Mouse (Mus musculus) olfactory bulb, adult 2 months (tissue): ENCODE data around the gene Patl1. TPM values are rescaled to one million over a fixed set of nuclear protein-coding genes. Genes with fewer than 3 reads are reported as not detected.
"Not testable (repeated sequence)": the region's sequence is repeated elsewhere in the genome, so short reads cannot be mapped to it uniquely, and the experiment has no call there.

Source experiments
- H3K27ac ChIP-seq: fragments of 200-500 bp; 2 replicates; pipeline ENCODE4 v1.5.1; 2012; ENCODE audit warnings: low read depth, low read length; ENCODE audit not compliant: insufficient read depth
- H3K4me1 ChIP-seq: fragments of 200-500 bp; 2 replicates; pipeline ENCODE4 v1.6.1; 2012; ENCODE audit warnings: low read length; ENCODE audit not compliant: control insufficient read depth, insufficient read depth
- H3K4me3 ChIP-seq: fragments of 200-500 bp; 2 replicates; pipeline ENCODE4 v1.5.1; 2012; ENCODE audit warnings: mild to moderate bottlenecking, low read depth, low read length, moderate library complexity; ENCODE audit not compliant: insufficient read depth
- CTCF ChIP-seq: fragments of 200-500 bp; IDR thresholded peaks from 2 replicates; pipeline ENCODE4 v1.5.1; 2012; ENCODE audit warnings: low read depth, mild to moderate bottlenecking, low read length, moderate library complexity; ENCODE audit not compliant: insufficient read depth
- POLR2A ChIP-seq: fragments of 200-500 bp; IDR thresholded peaks from 2 replicates; pipeline ENCODE4 v1.6.1; 2012; ENCODE audit warnings: mild to moderate bottlenecking, low read depth, low read length, moderate library complexity; ENCODE audit not compliant: insufficient read depth
- WGBS: fragments of 180-500 bp; shearing (Covaris S2); methylation state at CpG from one replicate; pipeline ENCODE4 v1.1.7; 2018; 5-methylcytosine and 5-hydroxymethylcytosine counted together
- polyA plus RNA-seq: library from polyadenylated mRNA; stranded (reverse); fragments of >200 nt; gene quantifications from 2 replicates; pipeline ENCODE4 v1.2.4, GENCODE M21; 2012; ENCODE audit warnings: low replicate concordance; ENCODE audit not compliant: missing spikeins, insufficient read depth, insufficient read length

Gene Patl1
- polyA plus RNA-seq: not detected in 2 replicates

- Histone ChIP-seq H3K4me3 (peak within 1 kb of the TSS; percentile 97), H3K4me1 (peaks cover 2% of the 10 kb centered on the region; the same call in 1 of the 2 replicates), H3K27ac (peak within 1 kb of the TSS; percentile 97)
- WGBS: under 1% methylated on average over 51 of the region's 53 CpGs
- TF ChIP-seq POLR2A (peak; percentile 82; the same call in 1 of the 2 replicates), CTCF (no peak)
Observed at GRCm38 (mm10) chr19:11912037-11912532, at the start of gene Patl1. Gene Patl1 (plus strand): TSS chr19:11912399.

DNA sequence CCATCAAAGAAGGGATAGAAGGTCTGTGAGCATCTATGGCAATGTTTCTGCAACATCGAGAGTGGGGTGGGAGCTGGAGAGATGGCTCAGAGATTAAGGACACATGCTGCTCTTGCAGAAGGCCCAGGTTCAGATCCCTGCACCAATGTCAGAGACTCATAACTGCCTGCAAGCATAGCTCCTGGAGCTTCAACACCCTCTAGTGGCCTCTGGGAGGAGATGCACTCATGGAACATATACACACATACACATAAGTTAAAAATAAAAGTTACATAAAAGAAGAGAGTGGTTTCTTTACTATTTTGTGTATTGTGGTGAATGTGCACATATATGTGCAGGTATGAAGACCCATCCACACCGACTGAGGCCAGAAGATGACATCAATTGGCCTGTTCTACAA lies 44.4 kb upstream of the Patl1 start:
- WGBS: 85% methylated on average over 2 of the region's 2 CpGs
- no peak overlapping the region for H3K4me3 ChIP-seq
- TF ChIP-seq CTCF (no peak), POLR2A (no peak)
- no peak overlapping the region for H3K27ac ChIP-seq
- H3K4me1 ChIP-seq: no peaks in the 10 kb centered on the region

GRCm38 (mm10) chr19:11875006-11875405 lies 37.2 kb upstream of the Patl1 start, which contains the start of gene Olfr1419:
Gene Olfr1419 (minus strand): TSS chr19:11875106.
- H3K4me1 ChIP-seq: no peaks in the 10 kb centered on the region
- H3K27ac ChIP-seq: no peak within 1 kb of the TSS
- TF ChIP-seq POLR2A (no peak), CTCF (no peak)
- no peak within 1 kb of the TSS for H3K4me3 ChIP-seq
- WGBS: 56% methylated on average over 1 of the region's 1 CpGs

GRCm38 (mm10) chr19:11878404-11878803 lies 33.8 kb upstream of the Patl1 start:
- H3K27ac ChIP-seq, H3K4me1 ChIP-seq, H3K4me3 ChIP-seq: not testable (repeated sequence)
- WGBS: 75% methylated on average over 22 of the region's 22 CpGs

- Histone ChIP-seq H3K27ac (no peak within 1 kb of the TSS), H3K4me1 (no peaks in the 10 kb centered on the region), H3K4me3 (no peak within 1 kb of the TSS)
- TF ChIP-seq CTCF (no peak), POLR2A (no peak)
- WGBS: 53% methylated on average over 1 of the region's 1 CpGs
Observed at GRCm38 (mm10) chr19:11886265-11886664, 25.9 kb upstream of the Patl1 start, which contains the start of gene Olfr1420. Gene Olfr1420 (plus strand): TSS chr19:11886565.

- Histone ChIP-seq H3K4me1 (peaks cover 2% of the 10 kb centered on the region; the same call in 1 of the 2 replicates), H3K27ac (no peak overlapping the region), H3K4me3 (peak overlapping the region; percentile 76)
- no peak for TF ChIP-seq POLR2A
- TF ChIP-seq CTCF: no peak
- WGBS: 85% methylated on average over 5 of the region's 5 CpGs
Observed at GRCm38 (mm10) chr19:11911021-11911420, 1.2 kb upstream of the Patl1 start.

GRCm38 (mm10) chr19:11911603-11912002 lies 596 bp upstream of the Patl1 start:
- TF ChIP-seq POLR2A (no peak), CTCF (no peak)
- peaks cover 2% of the 10 kb centered on the region; the same call in 1 of the 2 replicates for H3K4me1 ChIP-seq
- under 1% methylated on average over 17 of the region's 17 CpGs for WGBS
- peak overlapping the region; percentile 97 for H3K27ac ChIP-seq
- H3K4me3 ChIP-seq: peak overlapping the region; percentile 76

DNA sequence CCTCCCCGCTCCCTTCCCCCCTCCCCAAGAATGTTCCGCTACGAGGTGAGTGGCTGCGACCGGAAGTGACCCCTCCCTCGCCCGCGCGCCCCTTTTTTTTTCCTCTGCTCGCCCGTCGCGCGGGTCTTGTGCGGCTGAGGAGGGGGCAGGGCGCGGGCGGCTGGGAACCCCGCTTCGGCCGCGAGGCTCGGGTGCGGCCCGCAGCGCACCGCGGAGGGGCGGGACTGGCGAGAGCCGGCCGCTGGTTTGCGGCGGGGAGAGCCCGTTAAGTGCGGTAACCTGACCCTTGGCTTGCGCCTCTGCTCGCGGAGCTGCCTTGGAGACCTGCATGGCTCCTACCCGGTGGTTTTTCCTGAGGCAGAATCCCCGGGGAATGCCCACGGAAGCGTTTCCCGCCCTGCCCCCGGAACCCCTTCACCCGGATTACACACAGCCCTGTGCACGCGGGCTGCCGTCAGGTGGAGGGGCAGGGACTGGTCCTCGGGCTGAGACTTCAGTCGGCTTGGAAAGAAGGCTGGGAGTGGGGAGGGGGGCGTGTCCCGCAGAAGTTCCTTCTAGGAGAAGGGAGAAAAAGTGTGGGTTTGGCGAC lies 428 bp downstream of the Patl1 start:
- TF ChIP-seq POLR2A (no peak), CTCF (no peak)
- Histone ChIP-seq H3K4me1 (peaks cover 2% of the 10 kb centered on the region; the same call in 1 of the 2 replicates), H3K27ac (no peak overlapping the region; the same call in 1 of the 2 replicates), H3K4me3 (peak overlapping the region; percentile 97)
- under 1% methylated on average over 53 of the region's 54 CpGs for WGBS

DNA sequence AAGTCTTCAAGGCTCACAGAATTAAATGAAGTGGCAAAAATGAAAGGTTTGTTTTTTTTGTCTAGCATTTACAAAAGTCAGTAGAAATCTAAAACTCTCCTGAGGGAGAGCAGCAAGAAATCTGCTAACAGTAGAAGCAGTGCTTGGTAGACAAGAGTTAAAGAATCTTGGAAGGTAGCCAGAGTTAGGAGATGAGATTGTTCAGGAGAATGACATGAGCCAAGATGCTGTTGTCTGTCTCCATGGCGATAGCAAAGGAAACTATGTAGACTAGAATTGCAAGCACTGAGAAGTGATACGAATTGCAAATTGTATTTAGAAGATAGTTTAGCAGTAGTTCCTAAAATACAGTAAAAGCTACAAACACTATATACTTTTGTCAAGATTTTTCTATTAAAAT lies 3.6 kb downstream of the Patl1 start:
- 7% methylated on average over 2 of the region's 2 CpGs for WGBS
- Histone ChIP-seq H3K4me3 (no peak overlapping the region), H3K4me1 (no peaks in the 10 kb centered on the region), H3K27ac (no peak overlapping the region)
- TF ChIP-seq POLR2A: no peak
- no peak for TF ChIP-seq CTCF

DNA sequence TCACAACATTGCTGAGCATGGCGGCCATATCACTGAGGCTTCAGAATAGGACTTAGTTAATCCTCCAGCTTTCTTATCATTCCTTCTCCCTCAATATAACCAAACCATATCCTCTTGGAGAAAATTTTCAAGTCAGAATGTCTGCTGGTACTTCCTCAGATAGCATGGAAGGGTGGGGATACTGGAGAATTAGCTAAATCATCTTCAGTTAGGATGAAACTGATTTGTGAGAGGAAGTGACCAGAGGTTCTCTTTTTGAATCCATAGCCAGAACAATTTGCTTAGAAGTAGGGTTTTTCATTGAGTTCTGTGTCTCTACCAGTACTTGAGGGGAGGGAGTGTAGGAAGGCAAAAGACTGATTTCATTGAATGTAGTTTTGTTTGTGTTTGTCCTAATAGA lies 9.9 kb downstream of the Patl1 start:
- H3K4me1 ChIP-seq: no peaks in the 10 kb centered on the region
- 79% methylated on average over 1 of the region's 1 CpGs for WGBS
- no peak overlapping the region for H3K4me3 ChIP-seq
- no peak overlapping the region for H3K27ac ChIP-seq
- TF ChIP-seq POLR2A (no peak), CTCF (no peak)

DNA sequence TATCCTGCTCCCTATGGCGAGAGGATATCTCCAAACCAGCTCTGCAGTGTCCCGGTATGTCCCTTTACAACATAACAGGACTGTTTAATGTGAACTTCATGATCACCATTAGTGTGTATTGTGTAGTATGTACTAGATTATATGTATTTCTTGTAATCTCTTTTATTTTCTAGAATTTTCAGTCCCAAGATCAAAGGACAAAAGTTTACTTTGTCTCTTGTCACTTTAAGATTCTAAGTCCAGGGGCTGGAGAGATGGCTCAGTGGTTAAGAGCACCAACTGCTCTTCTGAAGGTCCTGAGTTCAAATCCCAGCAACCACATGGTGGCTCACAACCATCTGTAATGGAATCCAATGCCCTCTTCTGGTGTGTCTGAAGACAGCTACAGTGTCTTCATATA lies 10.3 kb downstream of the Patl1 start:
- WGBS: 94% methylated on average over 2 of the region's 2 CpGs
- H3K27ac ChIP-seq, H3K4me1 ChIP-seq, H3K4me3 ChIP-seq: not testable (repeated sequence)
